Mouse (Mus musculus) kidney, adult 10 weeks (tissue): ENCODE results near the gene B230307C23Rik. TPM values are rescaled to one million over a fixed set of nuclear protein-coding genes. Genes with fewer than 3 reads are reported as not detected.

Experiments used
- polyA plus RNA-seq: library from polyadenylated mRNA; stranded (reverse); fragments of 350-450 nt; fragmentation: Illumina TruSeq; extraction: RNeasy Lipid Tissue Mini Kit (QIAGEN cat#74804); gene quantifications from one replicate; pipeline ENCODE4 v1.2.3, GENCODE M21; 2014; ENCODE audit warnings: low read depth, low replicate concordance

B230307C23Rik gene
- polyA plus RNA-seq: 25.7 TPM

DNA sequence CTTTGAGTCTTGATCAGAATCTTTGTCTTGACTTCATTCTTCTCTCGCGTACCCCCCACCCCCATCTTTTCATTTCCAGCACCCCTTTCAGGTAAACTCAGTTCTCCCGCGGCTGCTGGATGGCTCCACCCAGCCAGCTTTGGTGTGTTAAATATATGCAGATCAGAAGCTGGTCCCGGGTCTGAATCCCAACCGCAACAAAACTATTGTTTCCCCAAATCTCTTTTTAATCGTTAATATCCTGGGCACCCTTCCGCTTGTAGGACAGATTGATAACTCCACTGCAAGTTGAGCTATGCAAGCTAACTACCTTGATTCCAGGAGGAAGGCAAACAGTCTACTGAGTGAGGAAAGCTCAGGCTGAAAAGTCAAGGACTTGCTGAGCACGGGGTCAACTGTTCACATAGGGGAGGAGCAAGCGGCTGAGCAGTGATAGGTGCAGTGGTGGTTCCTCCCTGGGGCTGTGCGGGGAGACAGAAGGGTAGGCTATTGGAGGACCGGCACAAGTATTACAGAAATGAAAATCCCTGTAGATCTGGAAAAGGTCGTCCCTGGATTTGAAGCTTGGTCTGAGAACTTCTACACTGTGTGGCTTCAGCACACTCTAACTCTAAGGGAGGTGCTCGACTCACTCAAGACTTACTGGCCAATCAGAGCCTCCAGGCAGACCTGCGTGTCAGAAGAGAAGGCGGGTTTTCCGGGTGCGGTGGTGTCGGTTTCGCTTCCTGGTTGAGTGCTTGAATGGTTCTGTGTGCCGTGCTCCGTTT lies at the start of gene B230307C23Rik:
B230307C23Rik (plus strand) TSS at position 700 of the 767 bp plus-strand sequence.

DNA sequence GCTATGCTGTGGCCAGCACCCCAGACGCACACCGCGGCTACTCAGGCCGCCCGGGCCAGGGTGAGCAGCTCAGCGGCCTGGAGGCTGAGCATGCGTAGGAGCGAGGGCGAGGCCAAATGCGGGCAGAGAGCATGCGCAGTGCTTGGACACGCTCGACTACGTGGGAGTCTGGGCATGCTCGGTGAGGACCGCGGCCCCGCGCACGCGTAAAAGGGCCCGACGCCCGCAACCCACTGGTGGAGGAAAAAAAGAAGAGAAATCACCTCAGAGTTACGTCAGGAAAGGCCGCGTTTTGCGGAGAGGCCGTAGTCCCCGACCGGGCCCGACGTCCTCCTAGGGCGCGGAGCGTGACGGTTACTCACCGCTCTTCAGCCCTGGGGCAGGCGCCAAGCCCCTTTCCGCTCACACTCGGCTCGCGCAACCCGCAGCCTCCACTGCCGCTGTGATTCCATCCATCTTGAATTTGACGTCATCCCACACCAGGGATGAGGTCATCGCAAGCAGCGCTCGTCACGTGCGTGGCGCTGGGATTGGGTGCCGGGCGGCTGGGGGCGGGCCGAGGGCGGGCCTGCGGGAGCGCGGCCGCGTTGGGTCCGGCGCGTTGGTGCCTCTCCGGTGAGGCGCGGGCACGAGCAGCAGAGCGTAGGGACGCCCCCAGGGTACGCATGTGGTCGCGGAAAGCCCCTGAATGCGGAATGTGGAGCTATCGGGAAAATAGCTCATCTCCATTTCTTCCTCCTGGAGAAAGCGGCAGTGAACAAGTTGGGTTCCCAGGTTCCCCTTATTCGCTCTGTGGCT lies 34.8 kb upstream of the B230307C23Rik start, which contains the start of the genes C2cd2 and Zbtb21:
C2cd2 (minus strand) TSS at position 448 of the 798 bp plus-strand sequence.
Zbtb21 (minus strand) TSS at position 472 of the 798 bp plus-strand sequence.

Other genes with a start within 250 kb of the B230307C23Rik start
- gene Ripk4, start 233.5 kb upstream of the B230307C23Rik start, polyA plus RNA-seq: 8.5 TPM
- 2.2 TPM for gene Prdm15, start 145.5 kb upstream of the B230307C23Rik start, polyA plus RNA-seq
- gene C2cd2, start 34.7 kb upstream of the B230307C23Rik start, polyA plus RNA-seq: 13.9 TPM
- gene Zbtb21, start 34.7 kb upstream of the B230307C23Rik start, polyA plus RNA-seq: 4.2 TPM
- 8.2 TPM for gene A630089N07Rik, start 85.1 kb downstream of the B230307C23Rik start, polyA plus RNA-seq